Comparison of ENCODE assay signal across 13 mouse cellular contexts in the genomic region with DNA sequence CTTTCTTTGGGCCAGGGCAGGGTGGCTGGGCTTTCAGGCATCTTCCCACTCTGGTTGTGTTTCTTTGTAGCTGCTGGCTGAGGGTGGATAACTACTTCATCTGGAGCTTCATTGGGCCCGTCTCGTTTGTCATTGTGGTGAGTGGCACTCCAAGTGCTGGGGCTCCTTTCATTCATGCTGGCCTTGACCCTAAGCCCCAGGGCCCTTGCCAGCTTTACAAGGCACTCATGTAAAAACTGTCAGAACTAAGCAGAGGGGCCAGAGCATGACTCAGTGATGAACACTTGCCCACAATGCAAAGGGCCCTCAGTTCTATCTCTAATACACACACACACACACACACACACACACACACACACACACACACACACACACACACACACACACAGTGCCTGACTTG.
"Had no signal": no experiment of that assay in that cellular context is flagged by ENCODE, and none has a peak within 500 bp of the region (broad histone marks: within the 10 kb centered on the region; RNA-seq: fewer than 3 reads in every experiment).

No protein-coding gene starts in this region.

- DNase-seq: gastrocnemius, postnatal 14 days; gastrocnemius, postnatal 36 days; heart, adult 18-20 months; heart, postnatal 10 days; heart, postnatal 36 days; kidney, adult 11 months; kidney, adult 2 months; kidney, adult 9 months; kidney, postnatal 14 days; kidney, postnatal 36 days; layer of hippocampus, adult 9-11 months; layer of hippocampus, postnatal 36 days; left cerebral cortex, postnatal 4 days had no signal
